Mouse (Mus musculus): ENCODE measurements around the gene Trmt10c. TPM values are rescaled to one million over a fixed set of nuclear protein-coding genes. Genes with fewer than 3 reads are reported as not detected.

Gene Trmt10c
- polyA plus RNA-seq, 1 experiment from 2014 or later: 23.2 TPM

DNA sequence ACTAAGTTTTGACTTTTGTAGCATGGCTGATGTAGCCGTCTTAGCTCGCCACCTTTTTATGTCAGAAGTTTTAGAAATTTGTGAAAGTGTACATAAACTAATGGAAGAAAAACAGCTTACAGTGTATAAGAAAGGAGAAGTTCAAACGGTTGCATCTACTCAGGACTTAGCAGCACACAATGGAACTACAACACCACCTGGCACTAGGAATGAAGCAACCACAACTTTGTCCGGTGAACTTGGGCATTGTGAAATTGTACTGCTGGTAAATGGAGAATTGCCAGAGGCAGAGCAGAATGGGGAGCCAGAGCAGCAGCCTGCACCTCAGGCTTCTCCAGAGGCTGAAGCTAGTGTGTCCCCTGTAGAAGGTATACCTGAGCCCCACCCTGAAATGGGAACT lies 47.3 kb downstream of the Trmt10c start:
- Histone ChIP-seq H3K4me2 (replicated peaks) (no peak overlapping the region), H3K4me3 (replicated peaks) (no peak overlapping the region), H3K27me3 (no peaks in the 10 kb centered on the region), H3K36me3 (peaks cover 45% of the 10 kb centered on the region), H3K9me3 (no peaks in the 10 kb centered on the region), H3K27ac (no peak overlapping the region), H3K4me1 (replicated peaks) (no peaks in the 10 kb centered on the region), H3K9ac (replicated peaks) (no peak overlapping the region)
- no peak for ATAC-seq
- 93% methylated on average over 4 of the region's 4 CpGs for WGBS

DNA sequence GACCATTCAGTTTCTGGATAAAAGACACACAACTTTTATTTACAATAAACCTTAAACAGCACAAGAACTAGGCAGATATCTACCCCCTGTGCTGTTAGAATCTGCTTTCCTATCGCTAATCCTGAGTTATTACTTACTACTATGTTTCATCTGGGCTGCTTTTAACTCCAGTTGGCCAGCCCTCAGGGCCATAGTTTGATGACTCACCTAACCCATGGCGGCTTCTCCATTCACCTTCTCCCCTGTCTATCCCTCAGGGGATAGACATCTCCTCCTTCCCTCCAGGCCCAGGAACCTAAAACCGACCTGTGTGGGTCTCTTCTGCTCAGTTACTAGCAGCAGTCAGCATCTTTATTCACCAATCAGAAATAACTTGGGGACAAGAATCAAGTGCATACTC lies 51.6 kb downstream of the Trmt10c start:
- Histone ChIP-seq H3K4me1 (replicated peaks) (no peaks in the 10 kb centered on the region), H3K36me3 (peaks cover 45% of the 10 kb centered on the region), H3K9me3 (no peaks in the 10 kb centered on the region), H3K27me3 (no peaks in the 10 kb centered on the region), H3K9ac (replicated peaks) (no peak overlapping the region), H3K4me2 (replicated peaks) (no peak overlapping the region), H3K27ac (no peak overlapping the region), H3K4me3 (replicated peaks) (no peak overlapping the region)
- WGBS: 97% methylated on average over 3 of the region's 3 CpGs
- ATAC-seq: no peak

Small RNA genes within 50 kb of the gene (microRNA-seq; reads per million reads assigned to microRNA genes)
- not detected for gene Gm24047

Other genes with a start within 250 kb of the Trmt10c start
- gene Nfkbiz, start 198.9 kb downstream of the Trmt10c start, polyA plus RNA-seq (2015; fragmentation: Nextera tagmentation; extraction: Ambion mirVana): 0.89 and 0.98 TPM in 2 replicates
- 1.1 and 1.5 TPM in 2 replicates for gene Nxpe3, start 142.5 kb downstream of the Trmt10c start, polyA plus RNA-seq (2015; fragmentation: Nextera tagmentation; extraction: Ambion mirVana)
- gene Cep97, start 103.0 kb downstream of the Trmt10c start, polyA plus RNA-seq (2015; fragmentation: Nextera tagmentation; extraction: Ambion mirVana): 17.2 and 17.8 TPM in 2 replicates
- gene Rpl24, start 71.5 kb downstream of the Trmt10c start, polyA plus RNA-seq (2015; fragmentation: Nextera tagmentation; extraction: Ambion mirVana): 616 and 636 TPM in 2 replicates
- 21.2 and 21.4 TPM in 2 replicates for gene Zbtb11, start 63.9 kb downstream of the Trmt10c start, polyA plus RNA-seq (2015; fragmentation: Nextera tagmentation; extraction: Ambion mirVana)
- 259 and 279 TPM in 2 replicates for gene Pcnp, start 8.1 kb downstream of the Trmt10c start, polyA plus RNA-seq (2015; fragmentation: Nextera tagmentation; extraction: Ambion mirVana)
- 65.1 and 73.7 TPM in 2 replicates for gene Senp7, start 10.5 kb upstream of the Trmt10c start, polyA plus RNA-seq (2015; fragmentation: Nextera tagmentation; extraction: Ambion mirVana)
- gene Impg2, start 166.5 kb upstream of the Trmt10c start, polyA plus RNA-seq (2015; fragmentation: Nextera tagmentation; extraction: Ambion mirVana): 0.23 and 0.28 TPM in 2 replicates